Comparison of ENCODE assay signal across 8 mouse cellular contexts in genomic region chr9:121276745-121277117, GRCm38 (mm10). TPM values are rescaled to one million over a fixed set of nuclear protein-coding genes. Genes with fewer than 3 reads are reported as not detected.
A peak's percentile ranks its signal among the peaks of the same experiment; 100 is the strongest.
DNase-seq lines count a peak whose midpoint lies in the region; ATAC-seq and TF ChIP-seq lines count a peak whose summit lies in the region.

No protein-coding gene starts in this region.

- no peaks in the 10 kb centered on the region for H3K9me3 ChIP-seq in liver, embryonic 11.5 days (ENCODE audit: control insufficient read depth, low read length)

- intact Hi-C loops in gastrocnemius, adult 2 months (cut with DNase I), result no loop called here

- peaks cover 3% of the 10 kb centered on the region; the same call in 1 of the 2 replicates for H3K36me3 ChIP-seq in testis, adult 2 months (ENCODE audit: control insufficient read depth, insufficient read depth, low read length)
- H3K36me3 ChIP-seq in liver, embryonic 11.5 days (ENCODE audit: control insufficient read depth, insufficient read depth, low read length), result no peaks in the 10 kb centered on the region

- no peak for TF ChIP-seq POLR2A in testis, adult 2 months (IDR thresholded peaks at IDR 0.05; ENCODE audit: control insufficient read depth, low read depth, low read length)

- ATAC-seq in liver, embryonic 11.5 days (replicated peaks; ENCODE audit: low FRiP score), result no peak
- ATAC-seq in CD4-positive, CD25-positive, alpha-beta regulatory T cell, adult 4 months, result no peak

- TF ChIP-seq CTCF in gastrocnemius, adult 2 months (IDR thresholded peaks at IDR 0.05), result no peak
- no peak for TF ChIP-seq CTCF in testis, adult 2 months (IDR thresholded peaks at IDR 0.05; ENCODE audit: control insufficient read depth, insufficient read depth, insufficient replicate concordance, low read depth, low read length)

- H3K4me3 ChIP-seq in gastrocnemius, adult 2 months, result peak overlapping the region; percentile 82
- peak overlapping the region; percentile 97 for H3K4me3 ChIP-seq in testis, adult 2 months (ENCODE audit: control insufficient read depth, low read depth, low read length)
- H3K4me3 ChIP-seq in liver, embryonic 11.5 days (ENCODE audit: low read depth, low read length), result peak overlapping the region; percentile 62

- H3K27ac ChIP-seq in gastrocnemius, adult 2 months, result peak overlapping the region; percentile 92; the same call in 1 of the 2 replicates
- peak overlapping the region; percentile 89 for H3K27ac ChIP-seq in testis, adult 2 months (ENCODE audit: control insufficient read depth, insufficient read depth, low read depth, low read length)
- no peak overlapping the region for H3K27ac ChIP-seq in liver, embryonic 11.5 days (ENCODE audit: low read depth, low read length)

- no peak for DNase-seq in gastrocnemius, adult 2 months
- no peak for DNase-seq in gastrocnemius, postnatal 4 days (ENCODE audit: low spot score in 2 of 2)
- DNase-seq in testis, postnatal 14 days (ENCODE audit: low spot score), result no peak
- DNase-seq in liver, embryonic 11.5 days (ENCODE audit: low spot score), result no peak
- DNase-seq in retina, postnatal 1 day, result no peak
- DNase-seq in right cerebral cortex, adult 18-20 months, result no peak

- H3K27me3 ChIP-seq in testis, adult 2 months (ENCODE audit: control insufficient read depth, insufficient read depth, low read length), result no peaks in the 10 kb centered on the region
- H3K27me3 ChIP-seq in liver, embryonic 11.5 days (replicated peaks; ENCODE audit: control insufficient read depth, insufficient read depth, low read length), result no peaks in the 10 kb centered on the region

- 14% methylated on average over 15 of the region's 15 CpGs for WGBS in liver, embryonic 11.5 days

- peak overlapping the region; percentile 76 for H3K4me2 ChIP-seq in liver, embryonic 11.5 days

- peaks cover 12% of the 10 kb centered on the region for H3K4me1 ChIP-seq in testis, adult 2 months (ENCODE audit: control insufficient read depth, insufficient read depth, low read length)
- H3K4me1 ChIP-seq in liver, embryonic 11.5 days (replicated peaks; ENCODE audit: control insufficient read depth, insufficient read depth, low read length), result 0 out of 2 replicates have a peak, but pooled peaks cover 2% of the 10 kb centered on the region

- H3K9ac ChIP-seq in liver, embryonic 11.5 days (ENCODE audit: low read depth, low read length), result peak overlapping the region; percentile 60; the same call in 1 of the 2 replicates

RNA-seq across cellular contexts. Expression of gene Ulk4, which starts 0.3 kb away (rescaled TPM):
- under 1 TPM; 0.11 to 0.36 TPM for total RNA-seq in gastrocnemius, adult 2 months (2021)
- total RNA-seq in gastrocnemius, postnatal 4 days (2021), result 1 to 10 TPM; 2.2 to 2.3 TPM
- 291 and 327 TPM in 2 replicates for polyA plus RNA-seq in testis, adult 2 months (2012; rRNA removed)
- 75.1 and 77.3 TPM in 2 replicates for polyA plus RNA-seq in liver, embryonic 11.5 days (2014; fragmentation: Nextera tagmentation; extraction: Ambion mirVana)
- 1 to 10 TPM; 1.5 to 6.2 TPM for polyA plus RNA-seq in CD4-positive, CD25-positive, alpha-beta regulatory T cell, adult 4 months (2017; shearing (Covaris generic))

RNA-seq across cellular contexts. Expression of gene Trak1, which starts 20.6 kb away (rescaled TPM):
- total RNA-seq in gastrocnemius, adult 2 months (2021), result 100 to 1,000 TPM; 156 to 204 TPM
- 100 to 1,000 TPM; 193 to 204 TPM for total RNA-seq in gastrocnemius, postnatal 4 days (2021)
- polyA plus RNA-seq in testis, adult 2 months (2012; rRNA removed), result 22.2 and 23.1 TPM in 2 replicates
- polyA plus RNA-seq in liver, embryonic 11.5 days (2014; fragmentation: Nextera tagmentation; extraction: Ambion mirVana), result 11.2 and 13.1 TPM in 2 replicates
- 10 to 100 TPM in 1 of 2 experiments, 1 to 10 TPM in 1; 8.9 to 10.7 TPM for polyA plus RNA-seq in CD4-positive, CD25-positive, alpha-beta regulatory T cell, adult 4 months (2017; shearing (Covaris generic))

Comparison
In these comparisons a context has a peak if more than half of its experiments do, and no peak if none do; other contexts are left out.
1. RNA of gene Ulk4, which starts 0.3 kb away (polyA plus RNA-seq): 291 to 327 TPM in testis, adult 2 months and 75.1 to 77.3 TPM in liver, embryonic 11.5 days; 1.5 to 6.2 TPM in CD4-positive, CD25-positive, alpha-beta regulatory T cell, adult 4 months; every median in the first group is over 10 times any median in the second.
2. Peak in every context shown above with its lines, with median percentiles within 50 percentile points of each other: H3K4me3 ChIP-seq.